Mouse (Mus musculus) ES-E14 (cell line): ENCODE results near the gene Pou2f2. TPM values are rescaled to one million over a fixed set of nuclear protein-coding genes. Genes with fewer than 3 reads are reported as not detected.

ENCODE experiments used
- DNase-seq: peaks from one replicate; pipeline ENCODE4 v3.0.0-alpha.2; 2013; ENCODE audit warnings: low read depth, low spot score
- H3K27ac ChIP-seq: 2 replicates; pipeline ENCODE4 v1.5.1; 2012; ENCODE audit warnings: low read depth, mild to moderate bottlenecking, low read length, moderate library complexity, mixed read lengths; ENCODE audit not compliant: poor library complexity, insufficient read depth, severe bottlenecking
- H3K36me3 ChIP-seq: 2 replicates; pipeline ENCODE4 v1.6.1; 2012; ENCODE audit warnings: mild to moderate bottlenecking, low read length, moderate library complexity, mixed read lengths; ENCODE audit not compliant: control insufficient read depth, poor library complexity, insufficient read depth, severe bottlenecking
- H3K4me1 ChIP-seq, 2 experiments: fragments of 150-350 bp in 1 of 2; sonication (generic) in 1 of 2; 2 replicates each; pipeline ENCODE4 v1.6.1; 2012; ENCODE audit warnings: low read length in 2 of 2, mild to moderate bottlenecking in 1 of 2, mixed read lengths in 1 of 2; ENCODE audit not compliant: control insufficient read depth in 2 of 2, insufficient read depth in 2 of 2, poor library complexity in 1 of 2
- H3K4me3 ChIP-seq, 2 experiments: fragments of 150-350 bp in 1 of 2; sonication (generic) in 1 of 2; 2 replicates each; pipeline ENCODE4 v1.5.1; 2012; ENCODE audit warnings: low read length in 2 of 2, low read depth in 1 of 2, mild to moderate bottlenecking in 1 of 2, mixed read lengths in 1 of 2; ENCODE audit not compliant: insufficient read depth in 1 of 2, poor library complexity in 1 of 2, severe bottlenecking in 1 of 2
- H3K9ac ChIP-seq: 2 replicates; pipeline ENCODE4 v1.6.1; 2012; ENCODE audit warnings: low read depth, mild to moderate bottlenecking, low read length, mixed read lengths; ENCODE audit not compliant: poor library complexity, insufficient read depth, severe bottlenecking
- H3K9me3 ChIP-seq: fragments of 150-350 bp; sonication (generic); 2 replicates; pipeline ENCODE4 v1.6.1; 2012; ENCODE audit warnings: low read depth, mild to moderate bottlenecking, low read length; ENCODE audit not compliant: control insufficient read depth, insufficient read depth
- CHD2 ChIP-seq: IDR thresholded peaks from 2 replicates; pipeline ENCODE4 v1.6.1; 2014; ENCODE audit warnings: mild to moderate bottlenecking, low read depth, low read length, inconsistent platforms
- HCFC1 ChIP-seq: IDR thresholded peaks from 2 replicates; pipeline ENCODE4 v1.6.1; 2012; ENCODE audit warnings: low read length, inconsistent platforms, borderline replicate concordance; ENCODE audit not compliant: insufficient read depth
- MAFK ChIP-seq: IDR thresholded peaks from 2 replicates; pipeline ENCODE4 v1.6.1; 2014; ENCODE audit warnings: mild to moderate bottlenecking, low read depth, low read length, inconsistent platforms; ENCODE audit not compliant: insufficient read depth
- ZC3H11A ChIP-seq: IDR thresholded peaks from 2 replicates; pipeline ENCODE4 v1.6.1; 2012; ENCODE audit warnings: low read depth, mild to moderate bottlenecking, inconsistent platforms, low read length, borderline replicate concordance
- ZNF384 ChIP-seq: IDR thresholded peaks from 2 replicates; pipeline ENCODE4 v1.6.1; 2012; ENCODE audit warnings: low read depth, low read length, inconsistent platforms
- in situ Hi-C, 2 experiments: fragments of 600-800 bp; cut with MboI; formaldehyde crosslinking; loops; one replicate each; pipeline ENCODE4 v1.15.1; 2025; ENCODE audit warnings: low sequenced_read_pairs in 2 of 2, inconsistent platforms in 1 of 2; ENCODE audit not compliant: unreplicated experiment in 2 of 2
- total RNA-seq: library from RNA; depleted of rRNA; stranded (reverse); fragments of 300-350 nt; gene quantifications from 2 replicates; pipeline ENCODE4 v1.2.3, GENCODE M21; 2012

Pou2f2 gene
- total RNA-seq, 1 experiment, result 2.4 TPM

DNA sequence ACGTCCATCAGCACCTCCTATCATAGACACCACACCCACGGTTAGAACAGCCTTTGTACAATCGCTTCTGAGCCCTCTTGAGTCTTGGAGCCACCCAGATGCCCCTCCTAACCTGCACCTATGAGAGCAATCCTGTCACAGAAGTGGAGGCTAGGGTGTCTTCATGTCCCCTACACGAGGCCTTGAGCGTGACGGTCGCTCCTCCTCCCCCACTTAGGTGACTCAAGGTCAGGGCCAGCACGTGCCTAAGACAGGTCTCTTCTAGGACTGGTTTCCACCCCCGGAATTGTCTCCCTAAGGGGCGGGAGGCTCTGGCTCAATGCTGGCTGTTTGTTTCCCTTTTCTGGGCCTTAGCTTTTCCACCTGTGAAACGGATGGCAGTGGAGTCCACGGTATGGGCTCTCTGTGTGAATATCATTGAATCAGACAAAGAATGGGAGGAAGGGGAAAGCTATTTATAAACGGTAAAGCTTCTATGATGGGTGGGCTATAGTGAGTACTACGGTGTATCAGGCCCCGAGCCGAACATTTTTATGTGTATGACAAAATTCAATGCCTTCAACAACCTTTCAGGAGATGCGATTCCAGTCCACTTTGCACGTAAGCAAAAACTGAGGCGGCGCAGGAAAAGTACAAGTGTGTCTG lies 41.1 kb upstream of the Pou2f2 start, which contains the start of gene Dedd2:
Gene Dedd2 (minus strand): TSS at position 159 of the 645 bp plus-strand sequence.
- Histone ChIP-seq H3K36me3 (peaks cover 20% of the 10 kb centered on the region), H3K9me3 (no peaks in the 10 kb centered on the region), H3K27ac (peak within 1 kb of the TSS; percentile 20), H3K9ac (peak within 1 kb of the TSS; percentile 82), H3K4me3 (peak within 1 kb of the TSS; percentile 81 to 83), H3K4me1 (peaks cover 2 to 18% of the 10 kb centered on the region in 2 experiments; a peak in 2 of 4 replicates)
- no peak for DNase-seq
- TF ChIP-seq CHD2 (no peak), ZNF384 (no peak), ZC3H11A (no peak), MAFK (no peak), HCFC1 (no peak)
- in situ Hi-C loops, result no loop called here

DNA sequence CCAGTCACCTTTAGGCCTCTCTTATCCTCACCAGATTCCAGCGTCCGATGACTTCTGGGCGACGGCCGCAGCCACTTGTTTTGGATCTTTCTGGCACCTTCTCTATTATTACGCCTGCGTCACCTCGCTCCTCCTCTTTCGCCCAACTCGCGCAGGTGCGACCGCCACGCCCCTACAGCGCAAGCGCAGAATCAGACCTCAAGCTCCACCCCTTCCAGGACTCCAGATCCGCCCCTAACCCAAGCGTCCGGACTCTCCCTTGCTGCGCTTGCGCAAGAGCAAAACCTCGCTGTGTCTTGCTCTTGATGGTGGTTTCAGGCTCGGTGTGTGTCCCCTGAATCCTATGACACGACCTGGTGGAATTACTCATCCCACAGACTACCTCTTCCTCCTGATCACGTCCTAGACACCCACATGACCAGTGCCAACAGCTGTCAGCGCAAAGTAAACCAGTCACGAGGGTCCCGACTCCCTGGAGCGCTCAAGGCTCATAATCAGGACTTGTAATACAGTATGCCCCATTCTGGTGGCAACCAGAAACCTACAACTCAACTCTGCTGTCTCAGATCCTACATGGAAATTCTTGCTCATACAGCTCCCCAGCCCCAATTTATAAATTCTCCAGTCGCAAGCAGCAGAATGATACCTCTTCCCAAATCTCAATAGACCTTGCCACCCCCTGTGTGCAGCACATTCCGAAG lies 40.4 kb upstream of the Pou2f2 start:
- Histone ChIP-seq H3K9ac (peak overlapping the region; percentile 70), H3K4me1 (peaks cover 2 to 15% of the 10 kb centered on the region in 2 experiments; a peak in 3 of 4 replicates), H3K27ac (peak overlapping the region; percentile 20), H3K4me3 (peak overlapping the region; percentile 81 to 83), H3K9me3 (no peaks in the 10 kb centered on the region), H3K36me3 (peaks cover 18% of the 10 kb centered on the region)
- in situ Hi-C loops, result no loop called here
- peak; percentile 96 for DNase-seq
- TF ChIP-seq ZNF384 (no peak), ZC3H11A (no peak), HCFC1 (no peak), MAFK (no peak), CHD2 (no peak)

DNA sequence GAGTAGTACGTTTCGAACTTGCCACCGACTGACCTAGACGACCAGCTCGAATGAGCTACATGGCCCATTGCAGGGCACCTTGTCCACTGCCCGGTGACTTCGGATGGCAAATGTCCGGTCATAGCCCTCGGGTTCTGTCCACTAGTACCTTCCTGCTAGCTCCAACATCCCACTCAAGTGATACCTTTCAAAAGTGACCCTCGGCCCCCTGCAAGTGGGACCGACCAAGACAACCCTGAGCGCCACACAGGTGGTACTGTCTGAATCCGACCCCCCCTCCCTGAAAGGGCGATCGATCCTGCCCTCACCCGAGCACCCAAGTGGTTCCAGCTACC lies 39.9 kb upstream of the Pou2f2 start:
- H3K9me3 ChIP-seq, result no peaks in the 10 kb centered on the region
- in situ Hi-C loops, result no loop called here
- H3K9ac ChIP-seq, result peak overlapping the region; percentile 70
- H3K4me3 ChIP-seq, result peak overlapping the region; percentile 67 to 83
- DNase-seq, result no peak
- H3K36me3 ChIP-seq, result peaks cover 15% of the 10 kb centered on the region
- no peak for TF ChIP-seq MAFK
- no peak for TF ChIP-seq CHD2
- no peak for TF ChIP-seq HCFC1
- no peak for TF ChIP-seq ZC3H11A
- no peak for TF ChIP-seq ZNF384
- H3K4me1 ChIP-seq, result peaks cover 4 to 18% of the 10 kb centered on the region in 2 experiments; a peak in 3 of 4 replicates
- H3K27ac ChIP-seq, result peak overlapping the region; percentile 20; the same call in 1 of the 2 replicates

- Histone ChIP-seq H3K4me1 (peaks cover 4 to 19% of the 10 kb centered on the region in 2 experiments; a peak in 3 of 4 replicates), H3K9me3 (no peaks in the 10 kb centered on the region), H3K4me3 (peak overlapping the region; percentile 67 to 83), H3K27ac (peak overlapping the region; percentile 20; the same call in 1 of the 2 replicates), H3K9ac (peak overlapping the region; percentile 70), H3K36me3 (peaks cover 11% of the 10 kb centered on the region; the same call in 1 of the 2 replicates)
- in situ Hi-C loops, result no loop called here
- TF ChIP-seq MAFK (no peak), ZNF384 (no peak), HCFC1 (no peak), CHD2 (no peak), ZC3H11A (no peak)
- no peak for DNase-seq
Measured at GRCm38 (mm10) chr7:25218705-25219415, 39.3 kb upstream of the Pou2f2 start.
